Mouse (Mus musculus) intestine, embryonic 14.5 days (tissue): ENCODE measurements around the gene Traf4. TPM values are rescaled to one million over a fixed set of nuclear protein-coding genes. Genes with fewer than 3 reads are reported as not detected.
A peak's percentile ranks its signal among the peaks of the same experiment; 100 is the strongest.

Source experiments
- ATAC-seq: fragments of 200-750 bp; cut with Nextera tagmentation; replicated peaks from 2 replicates; pipeline ENCODE4 v1.8.0; 2017; ENCODE audit warnings: low read depth, moderate number of reproducible peaks, moderate TSS enrichment, moderate library complexity; ENCODE audit not compliant: low FRiP score, low TSS enrichment
- DNase-seq: peaks from one replicate; pipeline ENCODE4 v3.0.0-alpha.2; 2018; ENCODE audit warnings: low spot score
- H3K27ac ChIP-seq: fragments of 300-500 bp; sonication (generic); 2 replicates; pipeline ENCODE4 v1.5.1; 2014; ENCODE audit warnings: low read depth, mild to moderate bottlenecking, control low read depth
- H3K27me3 ChIP-seq: fragments of 300-500 bp; sonication (generic); replicated peaks from 2 replicates; pipeline ENCODE4 v1.6.1; 2014; ENCODE audit warnings: low read length, control low read depth; ENCODE audit not compliant: control insufficient read depth, insufficient read depth
- H3K36me3 ChIP-seq: fragments of 300-500 bp; sonication (generic); 2 replicates; pipeline ENCODE4 v1.6.1; 2014; ENCODE audit warnings: low read length, control low read depth; ENCODE audit not compliant: control insufficient read depth, insufficient read depth
- H3K4me1 ChIP-seq: fragments of 300-500 bp; sonication (generic); replicated peaks from 2 replicates; pipeline ENCODE4 v1.6.1; 2014; ENCODE audit warnings: low read length, control low read depth, mixed read lengths; ENCODE audit not compliant: control insufficient read depth, insufficient read depth
- H3K4me2 ChIP-seq: fragments of 300-500 bp; sonication (generic); 2 replicates; pipeline ENCODE4 v1.6.1; 2014; ENCODE audit warnings: low read length
- H3K4me3 ChIP-seq: fragments of 300-500 bp; sonication (generic); 2 replicates; pipeline ENCODE4 v1.5.1; 2014; ENCODE audit warnings: low read depth, low read length, control low read depth, mixed read lengths
- H3K9ac ChIP-seq: fragments of 300-500 bp; sonication (generic); 2 replicates; pipeline ENCODE4 v1.6.1; 2014; ENCODE audit warnings: mild to moderate bottlenecking, low read length
- H3K9me3 ChIP-seq: fragments of 300-500 bp; sonication (generic); 2 replicates; pipeline ENCODE4 v1.6.1; 2016; ENCODE audit warnings: low read length, control low read depth; ENCODE audit not compliant: control insufficient read depth
- WGBS: fragments of 180-500 bp; shearing (Covaris S2); extraction: QIAGEN DNeasy Blood & Tissue Kit; methylation state at CpG from one replicate; pipeline ENCODE4 v1.1.7; 2014; 5-methylcytosine and 5-hydroxymethylcytosine counted together
- polyA plus RNA-seq: library from polyadenylated mRNA; unstranded; fragments of >200 nt; fragmentation: Nextera tagmentation; extraction: Ambion mirVana; gene quantifications from 2 replicates; pipeline ENCODE4 v1.2.1, GENCODE M21; 2014

Gene Traf4
- polyA plus RNA-seq, 1 experiment from 2014 or later = 61.7 TPM

DNA sequence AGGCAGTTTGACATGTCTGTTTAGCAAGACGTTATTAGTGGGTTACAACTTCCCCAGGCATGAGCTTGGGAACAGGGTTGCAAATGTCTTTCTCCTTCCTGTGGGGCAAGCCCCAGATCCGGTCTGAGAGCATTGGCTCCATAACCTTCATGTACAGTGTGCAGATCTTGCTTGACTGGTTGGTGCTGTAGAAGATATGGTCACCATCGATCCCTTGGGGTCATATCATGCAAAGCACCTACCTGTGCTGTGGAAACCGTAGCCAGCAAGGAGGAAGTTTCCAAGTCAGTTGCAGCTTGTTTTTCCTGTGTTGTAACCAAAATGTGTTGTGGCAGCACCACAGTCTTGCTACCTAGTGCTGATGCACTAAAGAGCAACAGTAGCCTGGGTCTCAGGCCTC, 38.6 kb downstream of the Traf4 start:
- H3K27me3 ChIP-seq = no peaks in the 10 kb centered on the region
- H3K36me3 ChIP-seq = no peaks in the 10 kb centered on the region
- 75% methylated on average over 4 of the region's 4 CpGs for WGBS
- no peak for DNase-seq
- no peaks in the 10 kb centered on the region for H3K9me3 ChIP-seq
- no peak overlapping the region for H3K4me3 ChIP-seq
- ATAC-seq = no peak
- H3K4me1 ChIP-seq = no peaks in the 10 kb centered on the region; the same call in 1 of the 2 replicates
- no peak overlapping the region for H3K4me2 ChIP-seq
- H3K9ac ChIP-seq = no peak overlapping the region
- no peak overlapping the region for H3K27ac ChIP-seq

DNA sequence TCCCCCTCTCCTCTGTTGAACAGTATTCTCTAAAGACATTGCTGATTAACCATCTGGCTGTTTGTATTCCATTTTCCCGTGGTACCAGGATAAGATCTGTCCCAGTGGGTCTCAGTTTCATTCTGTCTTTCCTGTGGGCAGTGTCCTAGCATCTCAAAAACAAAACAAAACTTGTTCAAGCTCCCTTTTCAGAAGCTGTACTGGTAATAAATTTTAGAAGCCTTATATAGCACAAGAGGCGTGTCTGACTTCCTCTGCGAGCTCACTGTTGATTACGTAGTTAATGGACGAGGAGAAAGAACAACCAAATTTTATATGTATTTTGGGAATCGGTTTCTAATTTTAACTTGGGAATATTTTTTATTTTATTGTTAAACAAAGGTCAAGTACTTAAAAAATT, 39.7 kb downstream of the Traf4 start:
- WGBS = 73% methylated on average over 6 of the region's 6 CpGs
- DNase-seq (no peak), ATAC-seq (no peak)

DNA sequence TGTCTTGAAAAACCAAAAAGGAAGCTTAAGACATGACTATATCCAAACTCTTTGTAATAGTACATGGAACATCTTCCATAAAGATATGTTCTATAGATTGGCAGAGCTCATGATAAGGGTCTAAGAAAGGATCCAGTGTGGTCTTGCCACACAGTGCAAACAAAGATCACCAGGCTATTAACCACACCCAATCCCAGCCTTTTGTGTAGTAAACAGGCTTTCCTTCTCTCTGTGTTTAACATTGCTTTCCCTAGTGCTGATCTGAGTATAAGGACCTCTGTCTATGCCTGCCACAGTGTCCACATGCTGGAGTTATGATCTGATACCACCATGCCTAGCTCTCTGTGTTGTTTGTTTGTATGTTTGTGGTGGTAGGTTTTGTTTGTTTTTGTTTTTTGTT, 41.6 kb downstream of the Traf4 start:
- H3K4me1 ChIP-seq = peaks cover 10% of the 10 kb centered on the region
- H3K36me3 ChIP-seq = no peaks in the 10 kb centered on the region
- H3K27ac ChIP-seq = no peak overlapping the region
- H3K4me3 ChIP-seq = no peak overlapping the region
- DNase-seq (no peak), ATAC-seq (no peak)
- no peak overlapping the region for H3K4me2 ChIP-seq
- no peak overlapping the region for H3K9ac ChIP-seq
- H3K27me3 ChIP-seq = no peaks in the 10 kb centered on the region
- H3K9me3 ChIP-seq = no peaks in the 10 kb centered on the region

More for the DNA sequence above, 39.7 kb downstream of the Traf4 start:
- H3K27ac ChIP-seq = no peak overlapping the region
- H3K9me3 ChIP-seq = no peaks in the 10 kb centered on the region
- no peak overlapping the region for H3K9ac ChIP-seq
- no peak overlapping the region for H3K4me3 ChIP-seq
- no peak overlapping the region for H3K4me2 ChIP-seq
- H3K4me1 ChIP-seq = peaks cover 3% of the 10 kb centered on the region; the same call in 1 of the 2 replicates
- no peaks in the 10 kb centered on the region for H3K36me3 ChIP-seq
- no peaks in the 10 kb centered on the region for H3K27me3 ChIP-seq

DNA sequence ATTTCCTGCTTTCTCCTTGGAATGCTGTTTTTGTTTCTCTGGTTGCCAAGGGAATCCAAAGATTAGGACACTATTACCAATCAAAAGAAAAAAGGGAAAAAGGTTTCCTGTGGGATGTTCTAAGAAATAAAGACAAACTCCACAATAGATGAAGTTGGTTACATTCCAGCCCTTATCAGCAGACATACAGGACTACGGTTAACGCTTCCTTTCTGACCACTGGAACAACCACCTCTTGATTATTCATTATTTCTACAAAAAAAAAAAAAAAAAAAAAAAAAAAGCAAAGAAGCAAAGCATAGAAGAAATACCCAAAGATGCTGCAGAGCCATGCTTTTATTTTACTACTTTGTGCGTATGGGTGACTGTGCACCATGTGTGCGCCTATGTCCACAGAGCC, 42.6 kb downstream of the Traf4 start:
- Histone ChIP-seq H3K4me1 (peaks cover 10% of the 10 kb centered on the region; the same call in 1 of the 2 replicates), H3K27me3 (no peaks in the 10 kb centered on the region), H3K4me2 (no peak overlapping the region), H3K9ac (no peak overlapping the region), H3K36me3 (no peaks in the 10 kb centered on the region), H3K4me3 (no peak overlapping the region), H3K27ac (no peak overlapping the region), H3K9me3 (no peaks in the 10 kb centered on the region)
- ATAC-seq (no peak), DNase-seq (no peak)
- 92% methylated on average over 4 of the region's 4 CpGs for WGBS

DNA sequence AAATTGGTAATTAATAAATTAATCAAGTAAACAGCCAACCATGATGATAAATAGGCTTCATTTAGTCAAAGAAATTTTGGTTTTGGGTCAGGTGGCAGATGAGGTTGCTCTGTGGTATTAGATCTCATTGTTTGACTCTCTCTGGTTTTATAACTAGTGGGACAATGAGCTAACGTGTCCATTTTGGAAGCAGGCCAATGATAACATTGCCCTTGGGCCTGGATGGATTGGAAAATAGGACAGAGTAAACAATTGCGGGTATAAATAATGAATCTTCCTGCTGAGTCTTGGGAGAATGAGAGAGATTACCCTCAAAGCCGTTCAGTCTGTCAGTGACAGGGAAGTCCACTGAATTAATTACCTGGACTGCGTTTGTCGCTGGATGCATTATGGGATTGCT, 44.2 kb downstream of the Traf4 start:
- DNase-seq (no peak), ATAC-seq (no peak)
- Histone ChIP-seq H3K9ac (no peak overlapping the region), H3K9me3 (no peaks in the 10 kb centered on the region), H3K27me3 (no peaks in the 10 kb centered on the region), H3K4me1 (peaks cover 15% of the 10 kb centered on the region; the same call in 1 of the 2 replicates), H3K27ac (no peak overlapping the region), H3K4me2 (no peak overlapping the region), H3K4me3 (no peak overlapping the region), H3K36me3 (no peaks in the 10 kb centered on the region)
- WGBS = 55% methylated on average over 5 of the region's 5 CpGs

DNA sequence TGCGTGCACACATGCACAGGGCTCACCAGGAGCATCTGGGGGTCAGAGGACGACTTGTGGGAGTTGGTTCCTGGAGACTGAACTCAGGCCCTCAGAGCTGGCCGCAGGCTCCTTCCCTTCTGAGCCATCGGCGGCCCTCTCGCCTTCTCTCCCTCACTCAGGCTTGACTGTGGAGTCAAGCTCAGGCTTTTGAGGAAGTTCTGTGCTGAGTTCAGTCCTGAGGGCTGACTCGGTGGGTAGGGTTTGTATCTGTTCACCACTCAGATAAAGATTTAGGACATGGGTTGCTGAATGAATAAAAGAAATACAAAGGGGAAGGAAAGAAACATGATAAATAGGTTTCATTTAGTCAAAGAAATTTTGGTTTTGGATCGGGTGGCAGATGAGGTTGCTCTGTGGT, 45.5 kb downstream of the Traf4 start:
- H3K9me3 ChIP-seq = no peaks in the 10 kb centered on the region
- no peak overlapping the region for H3K4me2 ChIP-seq
- no peak overlapping the region for H3K4me3 ChIP-seq
- 73% methylated on average over 8 of the region's 8 CpGs for WGBS
- H3K9ac ChIP-seq = no peak overlapping the region
- H3K4me1 ChIP-seq = peaks cover 17% of the 10 kb centered on the region; the same call in 1 of the 2 replicates
- ATAC-seq (no peak), DNase-seq (no peak)
- no peak overlapping the region for H3K27ac ChIP-seq
- H3K27me3 ChIP-seq = no peaks in the 10 kb centered on the region
- H3K36me3 ChIP-seq = no peaks in the 10 kb centered on the region

- Histone ChIP-seq H3K27ac (no peak overlapping the region), H3K36me3 (no peaks in the 10 kb centered on the region), H3K4me3 (no peak overlapping the region), H3K9me3 (no peaks in the 10 kb centered on the region), H3K27me3 (no peaks in the 10 kb centered on the region), H3K4me1 (peaks cover 17% of the 10 kb centered on the region; the same call in 1 of the 2 replicates), H3K9ac (no peak overlapping the region), H3K4me2 (no peak overlapping the region)
- DNase-seq (no peak), ATAC-seq (no peak)
Observed at GRCm38 (mm10) chr11:78118467-78118866, 46.9 kb downstream of the Traf4 start.

- WGBS = 9% methylated on average over 5 of the region's 5 CpGs
- DNase-seq (no peak), ATAC-seq (no peak)
- H3K9ac ChIP-seq = peak overlapping the region; percentile 61
- peaks cover 16% of the 10 kb centered on the region; the same call in 1 of the 2 replicates for H3K4me1 ChIP-seq
- H3K9me3 ChIP-seq = no peaks in the 10 kb centered on the region
- no peaks in the 10 kb centered on the region for H3K27me3 ChIP-seq
- H3K27ac ChIP-seq = peak overlapping the region; percentile 3; the same call in 1 of the 2 replicates
- H3K4me3 ChIP-seq = peak overlapping the region; percentile 62
- peak overlapping the region; percentile 70 for H3K4me2 ChIP-seq
- no peaks in the 10 kb centered on the region for H3K36me3 ChIP-seq
Observed at GRCm38 (mm10) chr11:78116146-78116410, 49.3 kb downstream of the Traf4 start.

- H3K9me3 ChIP-seq = no peaks in the 10 kb centered on the region
- H3K27ac ChIP-seq = peak overlapping the region; percentile 57
- H3K9ac ChIP-seq = peak overlapping the region; percentile 61
- ATAC-seq (peak; percentile 100), DNase-seq (peak; percentile 92)
- H3K4me3 ChIP-seq = peak overlapping the region; percentile 62
- no peaks in the 10 kb centered on the region for H3K27me3 ChIP-seq
- peak overlapping the region; percentile 70 for H3K4me2 ChIP-seq
- no peaks in the 10 kb centered on the region for H3K36me3 ChIP-seq
- H3K4me1 ChIP-seq = peaks cover 14% of the 10 kb centered on the region; the same call in 1 of the 2 replicates
- WGBS = 1% methylated on average over 37 of the region's 37 CpGs
Observed at GRCm38 (mm10) chr11:78115367-78116145, 49.8 kb downstream of the Traf4 start.
